Mouse (Mus musculus) limb, embryonic 14.5 days (tissue): Measurements from ENCODE around the gene Ufc1. TPM values are rescaled to one million over a fixed set of nuclear protein-coding genes. Genes with fewer than 3 reads are reported as not detected.

ENCODE experiments used
- ATAC-seq: fragments of 200-750 bp; cut with Nextera tagmentation; 2 replicates; pipeline ENCODE4 v1.8.0; 2017; ENCODE audit warnings: low read depth, moderate number of reproducible peaks, moderate TSS enrichment; ENCODE audit not compliant: low FRiP score
- DNase-seq: peaks from one replicate; pipeline ENCODE4 v3.0.0-alpha.2; 2015; ENCODE audit warnings: low spot score
- H3K27ac ChIP-seq: fragments of 300-500 bp; sonication (generic); replicated peaks from 2 replicates; pipeline ENCODE4 v1.5.1; 2014; ENCODE audit warnings: low read depth, mild to moderate bottlenecking, low read length, moderate library complexity, mixed read lengths
- H3K27me3 ChIP-seq: fragments of 300-500 bp; sonication (generic); 2 replicates; pipeline ENCODE4 v1.6.1; 2014; ENCODE audit warnings: low read length, mixed read lengths; ENCODE audit not compliant: control insufficient read depth, insufficient read depth
- H3K36me3 ChIP-seq: fragments of 300-500 bp; sonication (generic); 2 replicates; pipeline ENCODE4 v1.6.1; 2014; ENCODE audit warnings: mild to moderate bottlenecking, low read length, moderate library complexity, mixed read lengths; ENCODE audit not compliant: control insufficient read depth, insufficient read depth
- H3K4me1 ChIP-seq: fragments of 300-500 bp; sonication (generic); 2 replicates; pipeline ENCODE4 v1.6.1; 2014; ENCODE audit warnings: antibody characterized with exemption, low read length, mixed read lengths; ENCODE audit not compliant: control insufficient read depth, insufficient read depth
- H3K4me2 ChIP-seq: fragments of 300-500 bp; sonication (generic); replicated peaks from 2 replicates; pipeline ENCODE4 v1.6.1; 2014; ENCODE audit warnings: low read depth, mild to moderate bottlenecking, low read length, moderate library complexity; ENCODE audit not compliant: severe bottlenecking
- H3K4me3 ChIP-seq: fragments of 300-500 bp; sonication (generic); replicated peaks from 2 replicates; pipeline ENCODE4 v1.5.1; 2014; ENCODE audit warnings: low read length
- H3K9ac ChIP-seq: fragments of 300-500 bp; sonication (generic); 2 replicates; pipeline ENCODE4 v1.6.1; 2014; ENCODE audit warnings: mild to moderate bottlenecking, low read depth, low read length, moderate library complexity; ENCODE audit not compliant: severe bottlenecking
- H3K9me3 ChIP-seq: fragments of 300-500 bp; sonication (generic); 2 replicates; pipeline ENCODE4 v1.6.1; 2016; ENCODE audit warnings: low read length; ENCODE audit not compliant: control insufficient read depth
- POLR2A ChIP-seq: fragments of 200-500 bp; IDR thresholded peaks from 2 replicates; pipeline ENCODE4 v1.8.0; 2012; ENCODE audit warnings: inconsistent platforms, mild to moderate bottlenecking, moderate library complexity, borderline replicate concordance; ENCODE audit not compliant: insufficient read depth, insufficient read length; ENCODE audit errors: extremely low read depth
- WGBS: fragments of 180-500 bp; shearing (Covaris S2); extraction: QIAGEN DNeasy Blood & Tissue Kit; methylation state at CpG from one replicate; pipeline ENCODE4 v1.1.7; 2014; 5-methylcytosine and 5-hydroxymethylcytosine counted together
- polyA plus RNA-seq, 2 experiments: library from polyadenylated mRNA; depleted of rRNA in 1 of 2; stranded (reverse) in 1 of 2; unstranded in 1 of 2; fragments of >200 nt; fragmentation: Nextera tagmentation in 1 of 2; extraction: Ambion mirVana in 1 of 2; gene quantifications; 2 replicates each; pipeline versions ENCODE4 v1.2.1 to v1.2.3; 2012 to 2014

Ufc1 gene
- polyA plus RNA-seq, 2 experiments, result 60.9 to 133 TPM

GRCm38 (mm10) chr1:171263666-171264461 lies 31.0 kb downstream of the Ufc1 start:
- H3K4me1 ChIP-seq, result peaks cover 17% of the 10 kb centered on the region
- no peak overlapping the region for H3K4me3 ChIP-seq
- peaks cover 11% of the 10 kb centered on the region for H3K36me3 ChIP-seq
- no peaks in the 10 kb centered on the region for H3K9me3 ChIP-seq
- no peaks in the 10 kb centered on the region for H3K27me3 ChIP-seq
- peak; percentile 51 for DNase-seq
- H3K9ac ChIP-seq, result no peak overlapping the region
- peak overlapping the region; percentile 52 for H3K27ac ChIP-seq
- WGBS, result 73% methylated on average over 3 of the region's 3 CpGs
- no peak for TF ChIP-seq POLR2A
- H3K4me2 ChIP-seq, result peak overlapping the region; percentile 49
- no peak for ATAC-seq

- H3K4me1 ChIP-seq, result peaks cover 17% of the 10 kb centered on the region
- WGBS, result 0% methylated on average over 2 of the region's 2 CpGs
- H3K4me3 ChIP-seq, result no peak overlapping the region; the same call in 1 of the 2 replicates
- H3K9me3 ChIP-seq, result no peaks in the 10 kb centered on the region
- no peaks in the 10 kb centered on the region for H3K27me3 ChIP-seq
- H3K36me3 ChIP-seq, result peaks cover 15% of the 10 kb centered on the region
- DNase-seq, result peak; percentile 89
- H3K27ac ChIP-seq, result peak overlapping the region; percentile 52
- no peak for TF ChIP-seq POLR2A
- peak; percentile 92 for ATAC-seq
- H3K4me2 ChIP-seq, result peak overlapping the region; percentile 49
- peak overlapping the region; percentile 41; the same call in 1 of the 2 replicates for H3K9ac ChIP-seq
These were observed 31.6 kb downstream of the Ufc1 start for GRCm38 (mm10) chr1:171263185-171263611.

GRCm38 (mm10) chr1:171262594-171263130 lies 32.2 kb downstream of the Ufc1 start:
- H3K36me3 ChIP-seq, result peaks cover 19% of the 10 kb centered on the region
- H3K4me3 ChIP-seq, result peak overlapping the region; percentile 22
- ATAC-seq (peak; percentile 84), DNase-seq (peak; percentile 95)
- no peaks in the 10 kb centered on the region for H3K27me3 ChIP-seq
- peak overlapping the region; percentile 49 for H3K4me2 ChIP-seq
- peaks cover 17% of the 10 kb centered on the region for H3K4me1 ChIP-seq
- whole genome bisulfite sequencing, result 3% methylated on average over 7 of the region's 8 CpGs
- peak overlapping the region; percentile 86 for H3K27ac ChIP-seq
- peak overlapping the region; percentile 41 for H3K9ac ChIP-seq
- TF ChIP-seq POLR2A, result no peak
- H3K9me3 ChIP-seq, result no peaks in the 10 kb centered on the region

- no peak overlapping the region for H3K4me2 ChIP-seq
- ATAC-seq, result no peak
- H3K36me3 ChIP-seq, result peaks cover 36% of the 10 kb centered on the region
- no peak overlapping the region for H3K4me3 ChIP-seq
- H3K27ac ChIP-seq, result no peak overlapping the region
- no peaks in the 10 kb centered on the region for H3K27me3 ChIP-seq
- DNase-seq, result no peak
- 71% methylated on average over 3 of the region's 3 CpGs for WGBS
- peaks cover 17% of the 10 kb centered on the region for H3K4me1 ChIP-seq
- no peak for TF ChIP-seq POLR2A
- H3K9me3 ChIP-seq, result no peaks in the 10 kb centered on the region
- H3K9ac ChIP-seq, result no peak overlapping the region
These were observed 34.5 kb downstream of the Ufc1 start for GRCm38 (mm10) chr1:171260316-171260715.

- DNase-seq, result no peak
These were observed 35.9 kb downstream of the Ufc1 start for GRCm38 (mm10) chr1:171258921-171259320.

More at GRCm38 (mm10) chr1:171258921-171259320, 35.9 kb downstream of the Ufc1 start:
- 71% methylated on average over 17 of the region's 17 CpGs for WGBS
- ATAC-seq, result no peak
- H3K9me3 ChIP-seq, result no peaks in the 10 kb centered on the region
- peaks cover 40% of the 10 kb centered on the region for H3K36me3 ChIP-seq
- H3K27ac ChIP-seq, result no peak overlapping the region
- TF ChIP-seq POLR2A, result no peak
- peaks cover 17% of the 10 kb centered on the region for H3K4me1 ChIP-seq
- no peaks in the 10 kb centered on the region for H3K27me3 ChIP-seq
- no peak overlapping the region for H3K4me2 ChIP-seq
- H3K4me3 ChIP-seq, result no peak overlapping the region
- H3K9ac ChIP-seq, result no peak overlapping the region
